Mouse (Mus musculus) retina, postnatal 1 day (tissue): ENCODE results near the gene Dnajb2.

ENCODE experiments used
- DNase-seq: peaks from one replicate; pipeline ENCODE4 v3.0.0-alpha.2; 2012

Gene Dnajb2

GRCm38 (mm10) chr1:75236117-75237050, at the start of gene Dnajb2:
Dnajb2 (plus strand) TSS chr1:75236406.
- DNase-seq = peak; percentile 87

- DNase-seq = no peak
Observed at GRCm38 (mm10) chr1:75187126-75187525, 49.1 kb upstream of the Dnajb2 start.

- DNase-seq = no peak
Observed at GRCm38 (mm10) chr1:75187914-75188483, 48.2 kb upstream of the Dnajb2 start.

GRCm38 (mm10) chr1:75190577-75190976, 45.6 kb upstream of the Dnajb2 start:
- no peak for DNase-seq

- DNase-seq = no peak
Observed at GRCm38 (mm10) chr1:75191258-75191621, 45.0 kb upstream of the Dnajb2 start.

- DNase-seq = peak; percentile 99
Observed at GRCm38 (mm10) chr1:75191622-75192402, 44.4 kb upstream of the Dnajb2 start, which contains the start of the genes Ankzf1 and Atg9a. Ankzf1 (plus strand) TSS chr1:75192151. Atg9a (minus strand) TSS chr1:75192196.

GRCm38 (mm10) chr1:75192452-75192851, 43.8 kb upstream of the Dnajb2 start:
- no peak for DNase-seq

GRCm38 (mm10) chr1:75201236-75201635, 35.0 kb upstream of the Dnajb2 start:
- DNase-seq = no peak

GRCm38 (mm10) chr1:75208967-75209678, 27.1 kb upstream of the Dnajb2 start:
- DNase-seq = no peak

GRCm38 (mm10) chr1:75210136-75211087, 25.8 kb upstream of the Dnajb2 start, which contains the start of the genes Glb1l and Stk16:
Glb1l (minus strand) TSS chr1:75210813.
Stk16 (plus strand) TSS chr1:75210838.
- peak; percentile 97 for DNase-seq

GRCm38 (mm10) chr1:75211141-75211708, 25.0 kb upstream of the Dnajb2 start:
- no peak for DNase-seq

GRCm38 (mm10) chr1:75212542-75212941, 23.7 kb upstream of the Dnajb2 start:
- DNase-seq = no peak

GRCm38 (mm10) chr1:75213096-75213495, 23.1 kb upstream of the Dnajb2 start:
- no peak for DNase-seq

- DNase-seq = no peak
Observed at GRCm38 (mm10) chr1:75214442-75214841, 21.8 kb upstream of the Dnajb2 start.

- no peak for DNase-seq
Observed at GRCm38 (mm10) chr1:75214886-75215285, 21.3 kb upstream of the Dnajb2 start.

- DNase-seq = no peak
Observed at GRCm38 (mm10) chr1:75215785-75216184, 20.4 kb upstream of the Dnajb2 start.

- DNase-seq = peak; percentile 35
Observed at GRCm38 (mm10) chr1:75216797-75217585, 19.2 kb upstream of the Dnajb2 start.

- DNase-seq = no peak
Observed at GRCm38 (mm10) chr1:75217893-75218226, 18.3 kb upstream of the Dnajb2 start.

GRCm38 (mm10) chr1:75218227-75219001, 17.8 kb upstream of the Dnajb2 start:
- peak; percentile 45 for DNase-seq
